Mouse (Mus musculus): ENCODE data around the gene Fcer2a.

Fcer2a gene

DNA sequence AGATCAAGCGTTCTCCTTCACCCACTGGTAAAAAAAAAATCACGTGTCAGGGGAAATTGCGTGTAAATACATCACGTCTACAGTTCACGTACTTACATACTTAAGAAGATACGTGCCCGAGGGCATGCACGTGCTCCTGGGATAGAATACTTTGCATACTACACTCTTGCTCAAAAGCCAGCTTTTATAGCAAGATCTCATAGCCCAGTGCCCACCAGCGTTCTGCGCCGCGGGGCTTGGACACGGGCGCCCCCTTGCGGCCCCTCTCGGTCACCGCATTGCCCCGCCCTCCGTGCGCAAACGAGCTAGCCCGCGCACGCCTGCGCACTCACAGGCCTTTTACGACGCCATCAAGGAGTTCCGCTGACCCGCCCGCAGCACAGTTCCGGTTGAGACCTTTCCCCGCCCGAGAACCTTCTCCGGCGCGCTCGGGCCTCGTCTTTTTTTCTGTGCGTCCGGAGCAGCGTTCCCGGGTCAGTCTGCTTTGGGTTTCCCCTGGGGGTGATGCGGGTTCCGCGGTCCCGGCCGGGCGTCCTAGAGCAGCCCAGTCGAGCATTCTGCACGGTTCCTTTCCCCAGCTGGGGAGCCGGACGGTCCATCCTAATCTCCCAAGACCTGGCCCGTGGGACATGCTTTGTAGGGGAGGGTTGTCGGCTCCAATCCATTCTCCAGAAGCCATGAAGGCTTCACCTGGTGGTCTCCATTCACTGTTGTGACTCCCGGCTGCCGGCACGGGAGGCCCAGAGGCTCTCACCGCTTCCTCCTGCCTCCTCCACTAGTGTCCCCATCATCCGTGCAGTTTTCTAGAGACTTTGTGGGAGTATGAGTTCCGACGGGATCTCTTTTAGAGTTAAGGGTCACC is 17.6 kb downstream of the Fcer2a start, which contains the start of gene Trappc5:
Gene Trappc5, plus strand, starts transcription at position 169 of the 862 bp plus-strand sequence.
- peak; percentile 97 for DNase-seq

DNA sequence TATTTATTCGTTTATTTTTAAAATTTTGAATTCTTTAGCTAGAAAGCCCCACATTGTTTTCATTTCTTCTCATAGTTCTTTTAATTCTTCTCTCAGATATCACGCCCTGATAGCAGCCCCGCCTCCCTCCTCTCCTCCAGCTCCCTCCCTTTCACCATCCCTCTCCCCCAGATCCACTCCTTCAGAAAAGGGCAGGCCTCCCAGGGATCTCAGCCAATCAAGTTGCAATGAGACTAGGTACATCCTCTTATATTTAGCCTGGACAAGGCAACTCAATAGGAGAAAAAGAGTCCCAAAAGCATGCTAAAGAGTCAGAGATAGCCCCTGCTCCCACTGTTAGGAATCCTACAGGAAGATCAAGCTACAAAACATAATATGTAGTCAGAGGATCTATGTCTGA is 19.3 kb downstream of the Fcer2a start:
- no peak for DNase-seq

DNA sequence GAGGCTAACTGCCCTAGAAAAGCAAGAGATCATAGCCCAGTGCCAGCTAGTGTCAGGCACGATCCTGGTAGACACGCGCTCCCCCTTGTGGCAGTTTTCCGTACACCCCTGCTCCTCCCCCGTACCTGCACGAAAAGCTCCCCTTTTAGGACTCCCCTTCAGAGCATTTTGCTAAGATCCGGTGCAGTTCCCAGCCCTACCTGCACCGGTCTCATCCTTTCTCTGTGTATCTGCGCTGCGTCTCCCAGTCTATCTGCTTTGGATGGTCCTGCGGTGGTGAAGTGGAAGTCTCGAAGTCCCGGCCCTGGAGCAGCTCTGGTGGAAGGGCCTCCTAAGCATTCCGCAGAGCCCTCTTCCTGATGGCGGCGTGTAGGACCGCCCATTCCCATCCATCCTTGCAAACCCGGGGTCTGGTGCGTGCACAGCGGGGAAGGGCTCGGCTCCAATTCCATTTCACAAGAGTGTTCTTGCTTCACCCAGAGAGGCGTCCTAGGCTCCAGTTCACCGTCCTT is 21.9 kb downstream of the Fcer2a start, which contains the start of gene Fcor:
Gene Fcor, minus strand, starts transcription at position 383 of the 512 bp plus-strand sequence.
- peak; percentile 91 for DNase-seq

DNA sequence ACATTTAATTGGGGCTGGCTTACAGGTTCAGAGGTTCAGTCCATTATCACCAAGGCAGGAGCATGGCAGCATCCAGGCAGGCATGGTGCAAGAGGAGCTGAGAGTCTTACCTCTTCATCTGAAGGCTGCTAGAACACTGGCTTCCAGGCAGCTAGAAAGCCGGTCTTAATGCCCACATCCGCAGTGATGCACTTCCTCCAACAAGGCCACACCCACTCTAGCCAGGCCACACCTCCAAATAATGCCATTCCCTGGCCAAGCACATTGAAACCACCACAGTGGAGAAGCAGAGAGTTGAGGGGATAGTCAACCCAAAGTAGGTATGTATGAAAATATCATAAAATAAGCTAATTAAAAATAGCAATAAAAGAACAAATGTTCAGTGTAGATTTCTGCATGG is 23.6 kb downstream of the Fcer2a start:
- DNase-seq = no peak

DNA sequence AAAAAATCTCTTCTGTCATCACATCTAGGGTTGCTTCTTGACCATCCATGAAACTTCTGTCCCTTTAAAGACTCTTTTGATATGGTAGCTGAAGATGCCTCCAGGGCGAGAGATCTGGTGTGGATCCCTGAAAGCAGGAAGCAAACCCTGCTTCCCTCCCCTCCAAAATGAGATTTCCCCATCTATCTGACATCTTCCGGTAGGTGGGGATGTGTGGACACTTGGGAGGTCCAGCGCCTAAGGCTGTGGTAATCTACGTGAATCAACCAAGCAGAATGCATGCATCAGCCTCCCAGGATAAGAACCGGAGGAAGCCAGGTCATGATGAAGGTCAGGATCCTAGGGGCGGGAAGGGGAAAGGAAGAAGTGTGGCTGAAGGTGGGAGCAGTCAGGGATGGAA is 28.5 kb downstream of the Fcer2a start, which contains the start of gene Mcemp1:
Gene Mcemp1, plus strand, starts transcription at position 248 of the 400 bp plus-strand sequence.
- no peak for DNase-seq

DNA sequence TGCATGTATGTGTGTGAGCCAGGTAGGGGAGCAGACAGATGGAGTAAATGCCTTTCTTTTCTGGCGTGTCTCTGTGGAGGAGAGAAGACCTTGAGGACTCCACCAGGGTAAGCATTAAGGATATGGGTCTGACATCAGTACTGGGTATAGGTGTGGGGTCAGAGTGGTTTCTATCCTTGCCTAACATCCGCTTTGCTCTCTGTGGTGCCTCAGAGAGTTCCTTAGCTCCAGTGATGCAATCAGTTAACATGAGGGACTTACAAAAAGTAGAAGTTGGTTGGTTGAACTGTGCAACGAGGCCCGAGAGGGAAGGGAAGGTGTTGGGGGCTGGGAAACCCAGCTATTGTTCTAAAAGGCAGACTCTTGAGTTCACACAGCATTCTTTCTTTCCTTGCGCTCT is 29.6 kb downstream of the Fcer2a start:
- DNase-seq = no peak

DNA sequence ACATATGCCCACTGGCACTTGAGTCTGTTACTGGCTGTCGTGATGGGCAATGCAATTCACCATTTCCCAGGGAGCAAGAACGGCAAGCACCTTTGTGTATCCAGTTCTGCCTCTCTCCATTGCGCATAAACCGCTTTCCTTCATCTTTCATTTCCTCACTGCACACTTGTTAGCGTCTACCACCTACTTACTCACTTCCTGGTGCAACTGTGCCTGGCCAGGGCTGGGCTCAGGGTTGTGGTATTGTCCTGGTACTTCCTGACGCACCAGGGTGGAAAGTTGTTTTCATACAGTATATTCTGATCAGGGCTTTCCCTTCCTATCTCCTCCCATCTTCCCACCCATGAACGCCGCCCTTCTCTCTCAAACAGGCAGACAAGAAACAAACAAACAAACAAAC is 33.1 kb downstream of the Fcer2a start:
- no peak for DNase-seq

DNA sequence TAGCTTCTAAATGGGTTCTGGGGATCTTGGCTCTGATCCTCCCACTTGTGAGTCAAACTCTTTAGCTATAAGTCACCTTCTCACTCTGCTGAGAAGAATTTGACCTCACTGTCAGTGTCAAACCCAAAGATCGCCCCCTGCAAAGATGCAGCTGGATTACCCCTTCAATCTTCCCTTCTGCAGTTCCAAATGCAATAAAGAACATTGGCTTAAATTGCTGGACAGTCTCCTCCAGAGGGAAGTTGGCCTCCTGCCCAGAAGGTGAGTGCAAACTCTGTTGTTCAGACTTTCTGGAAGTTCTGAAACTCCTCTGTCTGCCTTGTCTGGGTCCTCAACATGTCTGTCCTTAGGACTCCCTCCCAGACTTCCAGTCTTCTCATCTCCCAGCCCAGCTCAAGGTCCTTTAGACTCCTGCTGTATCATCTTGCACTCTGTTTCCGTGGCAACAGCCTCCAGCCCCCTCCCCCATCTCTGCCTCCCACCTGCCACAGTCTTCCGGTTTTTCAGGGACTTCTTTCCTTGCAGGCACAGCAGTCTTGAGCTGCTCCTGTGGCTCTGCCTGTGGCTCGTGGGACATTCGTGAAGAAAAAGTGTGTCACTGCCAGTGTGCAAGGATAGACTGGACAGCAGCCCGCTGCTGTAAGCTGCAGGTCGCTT is 37.1 kb downstream of the Fcer2a start:
- DNase-seq = no peak

DNA sequence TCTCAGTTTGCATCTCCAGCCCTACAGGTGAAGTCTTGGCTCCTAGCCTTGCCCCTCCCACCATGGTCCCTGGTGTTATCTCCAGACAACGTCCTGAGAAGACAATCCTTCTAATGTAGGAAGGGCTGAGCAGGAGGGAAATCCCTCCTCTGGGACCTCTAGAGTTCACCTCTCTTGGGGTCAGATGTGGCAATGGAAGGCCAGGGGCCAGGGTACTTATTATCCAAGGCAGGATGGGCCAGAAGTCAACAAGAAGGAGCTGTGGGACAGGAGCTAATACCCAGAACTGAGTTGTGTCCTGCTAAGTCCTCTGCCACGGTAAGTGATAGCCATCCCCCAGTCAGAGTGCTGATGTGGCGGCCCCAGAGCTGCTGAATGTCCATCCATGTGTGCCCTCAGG is 38.4 kb downstream of the Fcer2a start, which contains the start of gene Retn:
Gene Retn, plus strand, starts transcription at position 245 of the 400 bp plus-strand sequence.
- DNase-seq = no peak

DNA sequence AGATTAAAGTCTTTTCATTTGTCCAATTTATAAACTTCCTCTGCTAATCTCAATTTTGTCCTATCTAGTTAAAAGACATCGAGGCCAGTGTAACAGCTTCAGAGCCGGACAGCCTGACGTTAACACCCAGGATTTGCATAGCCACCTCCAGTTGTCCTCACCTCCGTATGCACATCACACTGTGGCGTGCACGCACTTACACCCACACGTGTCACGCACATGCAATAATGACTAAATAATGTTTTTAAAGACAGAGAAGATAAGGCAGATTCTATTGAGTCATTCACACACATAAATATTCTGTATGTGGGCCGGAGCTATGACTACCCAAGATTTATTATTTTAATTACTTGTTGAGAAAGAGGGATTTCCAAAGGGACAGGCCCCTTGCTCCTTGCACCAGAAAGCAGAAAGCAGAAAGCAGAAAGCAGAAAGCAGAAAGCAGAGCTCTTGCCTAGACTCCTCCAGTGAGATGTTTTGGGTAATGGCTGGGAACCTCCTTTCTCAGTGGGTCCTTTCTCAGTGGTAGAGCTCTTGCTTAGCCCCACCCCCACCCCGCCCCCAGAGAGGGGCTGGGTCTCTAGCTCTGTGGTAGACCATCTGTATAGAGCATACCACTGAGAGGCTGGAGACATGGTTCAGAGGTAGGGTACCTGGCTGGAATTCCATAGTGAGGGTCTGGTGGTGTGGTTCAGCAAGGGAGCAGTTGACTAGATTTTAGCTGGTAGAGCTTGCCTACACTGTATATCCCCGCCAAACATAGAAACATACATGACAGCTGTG is 39.1 kb downstream of the Fcer2a start:
- no peak for DNase-seq

DNA sequence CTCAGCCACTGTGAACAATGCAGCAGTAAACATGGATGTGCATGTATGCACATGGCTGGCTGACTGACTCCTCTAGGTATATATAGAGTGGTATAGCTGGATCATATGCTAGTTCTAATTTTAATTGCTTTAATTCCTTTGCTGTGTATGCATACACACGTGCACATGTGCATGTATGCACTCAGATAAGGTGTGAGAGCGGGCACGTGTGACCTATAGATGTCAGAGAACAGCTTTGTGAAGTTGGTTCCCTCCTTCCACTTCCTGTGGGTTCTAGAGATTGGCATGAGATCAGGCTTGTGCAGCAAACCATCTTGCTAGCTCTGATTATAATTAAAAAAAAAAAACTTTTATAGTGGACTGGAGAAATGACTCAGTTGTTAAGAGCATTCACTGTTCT is 41.1 kb downstream of the Fcer2a start:
- DNase-seq = no peak

DNA sequence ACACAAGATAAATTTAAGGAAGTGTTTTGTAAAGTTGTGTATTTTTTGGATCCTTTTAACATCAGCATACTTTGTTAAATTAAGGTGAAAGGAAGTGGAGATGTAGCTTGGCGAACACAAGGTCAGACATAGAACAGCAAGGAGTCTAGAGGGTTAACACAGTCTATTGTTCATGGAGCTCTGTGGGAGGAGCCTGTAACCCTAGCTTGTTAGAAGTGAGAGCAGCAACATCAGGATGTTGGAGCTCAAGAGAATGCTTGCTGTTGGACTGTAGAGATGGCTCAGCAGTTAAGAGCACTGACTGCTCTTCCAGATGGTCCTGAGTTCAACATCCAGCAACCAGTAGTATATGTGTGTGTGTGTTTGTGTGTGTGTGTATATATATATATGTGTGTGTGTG is 45.0 kb downstream of the Fcer2a start:
- no peak for DNase-seq

DNA sequence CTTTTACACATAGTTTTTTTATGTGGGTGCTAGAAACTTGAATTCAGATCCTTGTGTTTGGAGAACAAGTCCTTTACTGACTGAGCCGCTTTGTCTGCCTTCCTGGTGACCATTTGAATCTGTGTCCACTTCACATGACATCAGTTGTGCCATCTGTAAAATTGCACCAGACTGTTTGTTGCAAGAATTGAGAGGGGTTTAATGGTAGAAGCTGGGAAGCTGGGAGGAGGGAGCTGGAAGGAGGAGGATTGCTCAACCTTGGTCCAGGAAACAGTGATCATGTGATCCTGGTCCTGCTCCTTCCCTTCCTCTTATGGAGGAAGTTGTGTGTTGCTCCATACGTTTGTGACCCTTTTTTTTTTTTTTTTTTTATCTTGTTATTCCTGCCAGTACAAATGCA is 45.7 kb downstream of the Fcer2a start:
- no peak for DNase-seq

DNA sequence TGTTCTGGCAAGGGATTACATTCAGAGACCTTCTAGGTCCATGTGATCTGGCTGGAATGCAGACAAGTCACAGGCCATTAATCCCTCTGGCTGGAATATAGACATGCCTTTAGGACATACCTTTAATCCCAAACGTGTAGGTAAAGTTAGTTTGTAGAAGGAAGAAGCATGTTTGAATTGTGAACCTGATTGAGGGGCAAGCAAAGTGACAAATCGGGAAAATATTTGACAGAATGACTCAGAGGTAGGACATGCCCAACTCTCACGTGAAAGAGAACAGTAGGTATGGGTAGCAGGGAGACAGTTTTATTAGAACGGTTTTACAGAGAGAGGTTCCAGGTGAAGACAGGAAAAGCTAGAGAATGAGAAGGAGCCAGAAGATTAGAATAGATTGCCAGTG is 46.4 kb downstream of the Fcer2a start:
- DNase-seq = no peak

DNA sequence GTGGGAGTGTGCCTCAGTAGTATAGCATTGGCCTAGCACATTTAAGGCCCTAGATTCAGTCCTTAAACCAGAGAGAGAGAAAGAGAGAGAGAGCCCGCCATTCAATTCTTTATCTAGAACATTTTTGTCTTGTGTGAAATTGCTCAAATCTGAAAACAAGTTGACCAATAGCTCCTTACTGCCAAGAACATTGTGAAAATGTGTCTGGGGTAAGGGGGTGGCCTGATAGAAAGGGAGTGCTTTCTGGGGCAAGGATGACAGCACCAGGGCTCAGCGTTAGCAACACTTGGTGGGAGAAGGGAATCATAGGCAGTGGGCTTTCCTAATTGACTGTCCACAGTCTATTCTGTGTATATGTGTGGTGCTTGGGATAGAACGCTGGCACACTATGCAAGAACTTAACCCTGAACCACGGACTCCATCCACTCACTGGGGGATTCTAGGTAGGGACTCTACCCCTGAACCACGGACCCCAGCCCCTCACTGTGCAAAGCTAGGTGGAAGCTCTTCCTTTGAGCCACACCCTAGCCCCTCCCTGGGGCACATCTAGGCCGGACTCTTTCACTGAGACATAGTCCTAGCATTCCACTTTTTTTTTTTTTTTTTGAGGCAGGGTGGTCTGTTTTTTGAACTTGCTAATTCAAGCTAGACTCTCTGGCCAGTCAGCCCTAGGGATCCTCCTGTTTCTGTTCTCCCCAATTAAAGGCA is 47.0 kb downstream of the Fcer2a start:
- no peak for DNase-seq

DNA sequence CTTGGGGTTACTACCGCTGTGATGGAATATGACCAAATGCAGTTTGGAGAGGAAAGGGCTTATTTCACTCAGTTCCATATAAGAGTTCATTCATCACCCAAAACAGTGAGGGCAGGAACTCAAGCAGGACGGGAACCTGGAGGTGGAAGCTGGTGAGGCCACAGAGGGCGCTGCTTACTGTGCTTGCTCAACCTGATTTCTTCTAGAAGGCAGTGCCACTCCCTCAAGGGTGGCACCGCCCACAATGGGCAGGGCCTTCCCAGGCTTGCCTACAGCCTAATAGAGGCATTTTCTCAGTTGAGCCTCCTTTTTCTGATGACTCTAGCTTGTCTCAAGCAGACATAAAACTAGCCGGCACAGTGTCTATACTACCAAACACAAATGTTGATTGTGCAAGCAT is 48.2 kb downstream of the Fcer2a start:
- peak; percentile 48 for DNase-seq

Measured in thymus, postnatal 25 days (tissue).